Mouse (Mus musculus): ENCODE measurements around the gene Creld1. TPM values are rescaled to one million over a fixed set of nuclear protein-coding genes. Genes with fewer than 3 reads are reported as not detected.

Creld1 gene
- total and polyA plus RNA-seq, 3 experiments = 5.9 to 26.7 TPM; not detected in 1

DNA sequence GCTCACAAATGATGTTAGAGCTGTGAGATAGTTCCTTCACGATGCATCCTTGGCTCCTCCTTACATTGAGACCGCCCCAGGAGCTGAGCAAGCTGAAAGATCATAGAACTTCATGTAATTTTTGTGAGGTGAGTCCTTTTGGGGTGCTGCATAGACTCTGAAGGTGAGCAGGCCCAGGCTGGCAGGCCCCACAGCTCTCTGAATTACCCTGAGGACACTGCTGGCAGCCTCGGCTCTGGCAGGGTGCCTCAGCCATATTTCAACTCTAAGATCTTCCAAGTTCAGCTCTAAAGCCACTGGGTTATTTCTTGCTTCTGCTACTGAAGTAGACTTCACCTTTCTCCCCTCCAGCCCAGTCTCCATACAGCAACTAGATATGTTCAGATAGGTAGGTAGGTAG lies 42.4 kb upstream of the Creld1 start:
- Histone ChIP-seq H3K4me3 (ENCODE audit: control insufficient read depth in 1 of 2, insufficient read depth in 1 of 2, low read depth in 2 of 2, low read length in 2 of 2) (no peak overlapping the region), H3K4me1 (ENCODE audit: control insufficient read depth in 1 of 2, insufficient read depth in 2 of 2, low read length in 2 of 2) (peaks cover 4 to 16% of the 10 kb centered on the region in 2 experiments), H3K9ac (ENCODE audit: control insufficient read depth, low read depth, low read length, poor library complexity, severe bottlenecking) (no peak overlapping the region), H3K36me3 (ENCODE audit: control insufficient read depth in 1 of 2, insufficient read depth in 2 of 2, low read length in 2 of 2) (peaks cover 5 to 13% of the 10 kb centered on the region in 2 experiments), H3K79me2 (ENCODE audit: control insufficient read depth, insufficient read depth, low read length, poor library complexity) (peaks cover 18% of the 10 kb centered on the region), H3K27me3 (ENCODE audit: control insufficient read depth in 1 of 2, insufficient read depth in 2 of 2, low read length in 2 of 2) (no peaks in the 10 kb centered on the region; a peak in 1 of 4 replicates), H3K27ac (ENCODE audit: control insufficient read depth, low read depth, low read length) (no peak overlapping the region), H3K9me3 (replicated peaks; ENCODE audit: insufficient read depth, low read length) (no peaks in the 10 kb centered on the region)
- TF ChIP-seq MAX (IDR thresholded peaks at IDR 0.05; ENCODE audit: low read length) (no peak), TAL1 (IDR thresholded peaks at IDR 0.05; ENCODE audit: low read length) (no peak), USF1 (IDR thresholded peaks at IDR 0.05; ENCODE audit: low read depth, low read length) (no peak), MYC (IDR thresholded peaks at IDR 0.05; ENCODE audit: low read depth, low read length) (no peak), ZKSCAN1 (IDR thresholded peaks at IDR 0.05; ENCODE audit: low read depth, low read length) (no peak), MXI1 (IDR thresholded peaks at IDR 0.05; ENCODE audit: low read depth, low read length) (no peak), JUND (IDR thresholded peaks at IDR 0.05; ENCODE audit: low read depth, low read length) (no peak), ZNF384 (IDR thresholded peaks at IDR 0.05; ENCODE audit: low read depth, low read length) (no peak), MYB (IDR thresholded peaks at IDR 0.05; ENCODE audit: low read depth, low read length) (no peak), ETS1 (IDR thresholded peaks at IDR 0.05; ENCODE audit: low read depth, low read length) (no peak), POLR2AphosphoS2 (IDR thresholded peaks at IDR 0.05; ENCODE audit: low read length) (no peak), MEF2A (IDR thresholded peaks at IDR 0.05; ENCODE audit: extremely low read depth, insufficient replicate concordance, low read depth, low read length, poor library complexity, severe bottlenecking) (no peak), HCFC1 (IDR thresholded peaks at IDR 0.05; ENCODE audit: low read depth, low read length) (no peak), CHD1 (IDR thresholded peaks at IDR 0.05; ENCODE audit: low read depth, low read length) (no peak)
- no peak for DNase-seq (ENCODE audit: low read depth, low spot score)

DNA sequence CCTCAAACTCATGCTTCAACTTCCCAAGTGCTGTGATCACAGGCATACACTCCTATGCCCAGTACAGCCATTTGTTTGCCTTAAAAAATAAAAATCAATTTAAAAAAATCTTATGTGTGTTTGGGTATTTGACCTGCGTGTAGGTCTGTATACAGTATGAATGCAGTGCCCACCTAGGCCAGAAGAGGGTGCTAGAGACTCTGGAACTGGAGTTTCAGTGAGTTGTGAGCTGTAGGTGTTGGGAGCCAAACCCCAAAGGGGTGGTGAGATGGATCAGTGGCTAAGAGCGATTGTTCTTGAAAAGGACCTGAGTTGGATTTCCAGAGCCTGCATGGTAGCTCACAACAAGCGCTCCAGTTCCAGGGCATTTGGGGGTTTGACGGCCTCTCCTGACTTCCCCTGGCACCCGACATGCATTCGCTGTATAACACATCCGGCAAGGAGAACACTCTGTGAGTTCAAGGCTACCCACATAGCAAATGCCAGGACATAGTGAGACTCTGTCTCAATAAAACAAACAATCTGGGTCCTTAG lies 41.9 kb upstream of the Creld1 start:
- Histone ChIP-seq H3K36me3 (ENCODE audit: control insufficient read depth in 1 of 2, insufficient read depth in 2 of 2, low read length in 2 of 2) (peaks cover 5 to 13% of the 10 kb centered on the region in 2 experiments), H3K4me1 (ENCODE audit: control insufficient read depth in 1 of 2, insufficient read depth in 2 of 2, low read length in 2 of 2) (peaks cover 4 to 16% of the 10 kb centered on the region in 2 experiments), H3K79me2 (ENCODE audit: control insufficient read depth, insufficient read depth, low read length, poor library complexity) (peaks cover 18% of the 10 kb centered on the region), H3K27ac (ENCODE audit: control insufficient read depth, low read depth, low read length) (no peak overlapping the region), H3K27me3 (ENCODE audit: control insufficient read depth in 1 of 2, insufficient read depth in 2 of 2, low read length in 2 of 2) (no peaks in the 10 kb centered on the region; a peak in 1 of 4 replicates), H3K4me3 (ENCODE audit: control insufficient read depth in 1 of 2, insufficient read depth in 1 of 2, low read depth in 2 of 2, low read length in 2 of 2) (no peak overlapping the region), H3K9ac (ENCODE audit: control insufficient read depth, low read depth, low read length, poor library complexity, severe bottlenecking) (no peak overlapping the region), H3K9me3 (replicated peaks; ENCODE audit: insufficient read depth, low read length) (no peaks in the 10 kb centered on the region)
- DNase-seq (ENCODE audit: low read depth, low spot score) = peak; percentile 94
- no peak for TF ChIP-seq TAL1 (IDR thresholded peaks at IDR 0.05; ENCODE audit: low read length)
- no peak for TF ChIP-seq ZKSCAN1 (IDR thresholded peaks at IDR 0.05; ENCODE audit: low read depth, low read length)
- TF ChIP-seq MXI1 (IDR thresholded peaks at IDR 0.05; ENCODE audit: low read depth, low read length) = no peak
- TF ChIP-seq TBP (IDR thresholded peaks at IDR 0.05; ENCODE audit: low read depth, low read length) = peak; percentile 46; the same call in 1 of the 2 replicates
- TF ChIP-seq NRF1 (IDR thresholded peaks at IDR 0.05; ENCODE audit: insufficient read depth, low read depth, low read length, poor library complexity, severe bottlenecking) = peak; percentile 12; the same call in 1 of the 2 replicates
- peak; percentile 77 to 95 (median 89) for TF ChIP-seq CTCF (IDR thresholded peaks at IDR 0.05 in 2 of 3, conservative IDR thresholded peaks at IDR 0.05 in 1 of 3; ENCODE audit: control insufficient read depth in 1 of 3, insufficient read depth in 1 of 3, low read depth in 2 of 3, low read length in 3 of 3, poor library complexity in 1 of 3, severe bottlenecking in 1 of 3)
- no peak for TF ChIP-seq JUND (IDR thresholded peaks at IDR 0.05; ENCODE audit: low read depth, low read length)
- TF ChIP-seq POLR2A (IDR thresholded peaks at IDR 0.05; ENCODE audit: control insufficient read depth in 1 of 2, insufficient read depth in 1 of 2, low read depth in 1 of 2, low read length in 2 of 2, poor library complexity in 1 of 2) = 0 out of 4 replicates have a peak, but pooled peaks of 1 of the 2 experiments have one; percentile 23
- 0 out of 2 replicates have a peak, but pooled peaks have one; percentile 44 for TF ChIP-seq ZNF384 (IDR thresholded peaks at IDR 0.05; ENCODE audit: low read depth, low read length)
- no peak for TF ChIP-seq USF2 (IDR thresholded peaks at IDR 0.05; ENCODE audit: borderline replicate concordance in 1 of 2, insufficient read depth in 1 of 2, low read depth in 1 of 2, low read length in 2 of 2)
- peak; percentile 48; the same call in 1 of the 2 replicates for TF ChIP-seq SIN3A (IDR thresholded peaks at IDR 0.05; ENCODE audit: low read length)
- peak; percentile 85 for TF ChIP-seq SMC3 (IDR thresholded peaks at IDR 0.05; ENCODE audit: low read depth, low read length)
- TF ChIP-seq BHLHE40 (IDR thresholded peaks at IDR 0.05; ENCODE audit: borderline replicate concordance, low read depth, low read length) = peak; percentile 45; the same call in 1 of the 2 replicates
- TF ChIP-seq GABPA (IDR thresholded peaks at IDR 0.05; ENCODE audit: low read depth, low read length) = no peak
- TF ChIP-seq MAX (IDR thresholded peaks at IDR 0.05; ENCODE audit: low read length) = no peak
- TF ChIP-seq HCFC1 (IDR thresholded peaks at IDR 0.05; ENCODE audit: low read depth, low read length) = peak; percentile 51
- peak; percentile 92 for TF ChIP-seq ZC3H11A (IDR thresholded peaks at IDR 0.05; ENCODE audit: low read depth, low read length)
- no peak for TF ChIP-seq RCOR1 (IDR thresholded peaks at IDR 0.05; ENCODE audit: low read depth, low read length)
- 0 out of 2 replicates have a peak, but pooled peaks have one; percentile 34 for TF ChIP-seq MYC (IDR thresholded peaks at IDR 0.05; ENCODE audit: low read depth, low read length)
- peak; percentile 98 for TF ChIP-seq RAD21 (IDR thresholded peaks at IDR 0.05; ENCODE audit: low read depth, low read length)
- no peak for TF ChIP-seq E2F4 (IDR thresholded peaks at IDR 0.05; ENCODE audit: borderline replicate concordance, low read depth, low read length)
- no peak for TF ChIP-seq USF1 (IDR thresholded peaks at IDR 0.05; ENCODE audit: low read depth, low read length)
